Mouse (Mus musculus) midbrain, embryonic 11.5 days (tissue): ENCODE measurements around the gene Cfap300. TPM values are rescaled to one million over a fixed set of nuclear protein-coding genes. Genes with fewer than 3 reads are reported as not detected.

ENCODE experiments used
- ATAC-seq: fragments of 200-750 bp; cut with Nextera tagmentation; 2 replicates; pipeline ENCODE4 v1.8.0; 2017; ENCODE audit warnings: moderate TSS enrichment, moderate library complexity; ENCODE audit not compliant: low FRiP score
- DNase-seq: peaks from one replicate; pipeline ENCODE4 v3.0.0; 2015; ENCODE audit warnings: low spot score; ENCODE audit errors: missing footprints
- H3K27ac ChIP-seq: fragments of 300-500 bp; sonication (generic); 2 replicates; pipeline ENCODE4 v1.5.1; 2014; ENCODE audit warnings: low read depth, low read length
- H3K27me3 ChIP-seq: fragments of 300-500 bp; sonication (generic); 2 replicates; pipeline ENCODE4 v1.6.1; 2014; ENCODE audit warnings: mild to moderate bottlenecking, low read length, moderate library complexity, mixed read lengths; ENCODE audit not compliant: control insufficient read depth, insufficient read depth
- H3K36me3 ChIP-seq: fragments of 300-500 bp; sonication (generic); 2 replicates; pipeline ENCODE4 v1.6.1; 2014; ENCODE audit warnings: mild to moderate bottlenecking, low read length, moderate library complexity, mixed read lengths; ENCODE audit not compliant: control insufficient read depth, insufficient read depth
- H3K4me1 ChIP-seq: fragments of 300-500 bp; sonication (generic); 2 replicates; pipeline ENCODE4 v1.6.1; 2014; ENCODE audit warnings: low read length; ENCODE audit not compliant: control insufficient read depth, insufficient read depth
- H3K4me2 ChIP-seq: fragments of 300-500 bp; sonication (generic); 2 replicates; pipeline ENCODE4 v1.6.1; 2014; ENCODE audit warnings: mild to moderate bottlenecking, moderate library complexity
- H3K4me3 ChIP-seq: fragments of 300-500 bp; sonication (generic); 2 replicates; pipeline ENCODE4 v1.5.1; 2014; ENCODE audit warnings: low read depth, low read length
- H3K9ac ChIP-seq: fragments of 300-500 bp; sonication (generic); 2 replicates; pipeline ENCODE4 v1.6.1; 2014; ENCODE audit warnings: low read length
- H3K9me3 ChIP-seq: fragments of 300-500 bp; sonication (generic); 2 replicates; pipeline ENCODE4 v1.6.1; 2016; ENCODE audit warnings: low read length; ENCODE audit not compliant: control insufficient read depth
- WGBS: fragments of 180-500 bp; shearing (Covaris S2); extraction: QIAGEN DNeasy Blood & Tissue Kit; methylation state at CpG from one replicate; pipeline ENCODE4 v1.1.7; 2014; 5-methylcytosine and 5-hydroxymethylcytosine counted together
- polyA plus RNA-seq: library from polyadenylated mRNA; unstranded; fragments of >200 nt; fragmentation: Nextera tagmentation; extraction: Ambion mirVana; gene quantifications from 2 replicates; pipeline ENCODE4 v1.2.1, GENCODE M21; 2014

The Cfap300 gene
- polyA plus RNA-seq: 20.6 and 20.7 TPM in 2 replicates

DNA sequence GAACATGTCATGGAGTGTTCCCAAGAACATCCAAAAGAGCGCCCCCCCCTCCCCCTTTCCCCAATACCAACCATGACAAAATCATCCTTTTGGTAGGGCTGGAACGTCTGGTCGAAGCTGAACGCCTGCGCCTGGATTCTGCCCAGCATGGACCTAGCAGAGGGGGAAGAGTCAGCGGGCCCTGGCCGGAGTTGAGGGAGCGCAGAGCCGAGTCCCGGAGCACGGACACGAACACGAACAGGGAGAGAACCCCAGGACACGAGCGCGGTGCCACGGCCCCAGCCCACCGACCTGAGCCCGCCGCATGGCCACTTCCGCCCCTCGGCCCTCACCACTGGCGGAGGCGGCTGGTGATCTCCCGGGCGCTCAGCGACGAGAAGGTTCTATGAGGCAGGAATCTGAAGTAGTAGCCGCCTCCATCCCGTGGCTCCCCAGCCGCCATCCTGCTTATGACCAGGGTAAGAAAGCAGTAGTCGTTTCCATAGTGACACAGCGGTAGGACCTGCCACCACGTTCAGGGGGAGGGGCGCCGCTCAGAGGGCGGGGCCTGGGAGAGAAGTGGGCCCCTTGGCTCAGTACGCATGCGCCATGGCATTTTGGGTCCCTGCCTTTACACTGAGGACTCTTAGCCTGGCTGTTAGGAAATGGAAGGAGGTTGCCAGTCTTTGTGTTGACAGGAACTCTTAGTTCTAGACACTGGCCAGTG lies at the start of gene Cfap300:
Gene Cfap300, minus strand, starts transcription at position 486 of the 706 bp plus-strand sequence.
- Histone ChIP-seq H3K36me3 (no peaks in the 10 kb centered on the region), H3K9ac (peak within 1 kb of the TSS; percentile 75), H3K27ac (peak within 1 kb of the TSS; percentile 58), H3K4me2 (peak within 1 kb of the TSS; percentile 67), H3K4me1 (no peaks in the 10 kb centered on the region), H3K27me3 (no peaks in the 10 kb centered on the region), H3K9me3 (no peaks in the 10 kb centered on the region), H3K4me3 (peak within 1 kb of the TSS; percentile 66)
- ATAC-seq (peak; percentile 99), DNase-seq (peak; percentile 100)
- WGBS: 0% methylated on average over 38 of the region's 39 CpGs

DNA sequence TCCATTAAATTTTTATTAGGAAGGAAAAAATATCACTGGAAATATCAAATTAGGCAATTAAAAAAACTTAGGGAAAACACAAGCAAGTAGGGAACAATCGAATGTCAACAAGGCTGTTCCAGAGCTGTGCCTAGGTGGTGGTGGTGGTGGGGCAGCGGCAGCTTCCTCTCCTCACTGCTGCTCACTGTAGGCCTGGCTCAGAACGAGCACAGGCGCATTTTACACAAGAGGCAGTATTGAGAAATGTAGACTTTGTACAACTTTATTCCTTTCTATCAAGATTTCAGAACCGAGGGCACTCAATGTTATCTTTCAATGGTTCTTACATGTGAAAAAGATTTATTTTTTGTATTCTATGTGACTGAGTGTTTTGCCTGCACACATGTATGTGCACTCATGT lies 36.3 kb upstream of the Cfap300 start:
- Histone ChIP-seq H3K27me3 (no peaks in the 10 kb centered on the region), H3K4me2 (no peak overlapping the region), H3K4me3 (no peak overlapping the region), H3K9ac (no peak overlapping the region), H3K36me3 (no peaks in the 10 kb centered on the region), H3K9me3 (no peaks in the 10 kb centered on the region), H3K27ac (no peak overlapping the region), H3K4me1 (no peaks in the 10 kb centered on the region)
- ATAC-seq (no peak), DNase-seq (no peak)
- 93% methylated on average over 5 of the region's 5 CpGs for WGBS

DNA sequence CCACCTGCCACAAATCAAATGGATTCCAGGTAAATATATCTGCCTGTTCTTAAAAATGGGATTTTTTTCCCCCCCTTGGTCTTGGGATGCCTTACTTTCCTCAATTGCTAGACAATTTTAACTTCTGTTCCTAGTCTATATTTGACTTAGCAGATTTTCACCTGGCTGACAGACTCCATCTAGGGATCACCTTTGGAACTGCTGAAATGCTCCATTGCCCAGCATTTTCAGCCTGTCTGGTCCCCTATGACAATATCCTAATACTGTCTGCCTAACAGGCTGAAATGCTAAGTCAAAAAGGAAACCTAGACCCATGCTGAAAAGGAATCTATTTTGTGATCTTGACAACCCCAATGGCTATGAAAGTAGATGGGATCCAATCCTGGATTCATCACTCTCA lies 31.7 kb upstream of the Cfap300 start:
- Histone ChIP-seq H3K27me3 (no peaks in the 10 kb centered on the region), H3K4me3 (no peak overlapping the region), H3K4me2 (no peak overlapping the region), H3K4me1 (no peaks in the 10 kb centered on the region), H3K36me3 (no peaks in the 10 kb centered on the region), H3K9me3 (no peaks in the 10 kb centered on the region), H3K27ac (no peak overlapping the region), H3K9ac (no peak overlapping the region)
- DNase-seq (no peak), ATAC-seq (no peak)

DNA sequence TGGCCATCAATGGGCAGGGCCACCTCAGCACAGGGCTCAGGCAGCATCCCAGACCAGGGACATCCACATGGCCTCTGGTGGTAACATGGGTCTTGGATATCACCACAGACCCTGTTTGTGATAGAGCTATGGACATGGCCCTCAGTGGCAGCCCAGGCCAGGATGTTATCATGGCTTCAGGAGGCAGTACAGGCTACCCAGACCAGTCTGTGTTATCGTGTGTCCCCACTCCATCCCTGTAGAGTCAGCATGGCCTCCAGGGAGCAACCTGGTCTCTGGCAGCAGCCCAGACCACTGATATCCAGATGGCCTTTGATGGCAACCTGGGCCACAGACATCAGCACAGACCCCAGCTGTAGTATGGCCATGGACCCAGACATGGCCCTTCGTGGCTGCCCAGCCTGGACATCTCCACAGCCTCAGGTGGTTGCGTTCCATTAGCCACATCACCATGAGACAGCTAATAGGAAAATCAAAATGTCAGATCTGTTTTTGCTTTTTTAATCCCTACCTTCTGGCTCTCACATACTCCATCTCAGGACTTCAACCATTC lies 30.7 kb upstream of the Cfap300 start:
- ATAC-seq: no peak

GRCm38 (mm10) chr9:8059636-8060035 lies 17.0 kb upstream of the Cfap300 start:
- H3K9ac ChIP-seq: no peak overlapping the region
- no peaks in the 10 kb centered on the region for H3K27me3 ChIP-seq
- H3K4me1 ChIP-seq: no peaks in the 10 kb centered on the region
- 86% methylated on average over 3 of the region's 3 CpGs for WGBS
- no peak overlapping the region for H3K4me3 ChIP-seq
- no peaks in the 10 kb centered on the region for H3K9me3 ChIP-seq
- no peak for DNase-seq
- H3K4me2 ChIP-seq: no peak overlapping the region
- no peak overlapping the region for H3K27ac ChIP-seq
- no peak for ATAC-seq
- H3K36me3 ChIP-seq: no peaks in the 10 kb centered on the region

More for the DNA sequence above, 30.7 kb upstream of the Cfap300 start:
- Histone ChIP-seq H3K4me3 (no peak overlapping the region), H3K9ac (no peak overlapping the region), H3K36me3 (no peaks in the 10 kb centered on the region), H3K9me3 (no peaks in the 10 kb centered on the region), H3K4me2 (no peak overlapping the region), H3K27ac (no peak overlapping the region), H3K4me1 (no peaks in the 10 kb centered on the region), H3K27me3 (no peaks in the 10 kb centered on the region)
- 94% methylated on average over 3 of the region's 3 CpGs for WGBS
- DNase-seq: no peak

DNA sequence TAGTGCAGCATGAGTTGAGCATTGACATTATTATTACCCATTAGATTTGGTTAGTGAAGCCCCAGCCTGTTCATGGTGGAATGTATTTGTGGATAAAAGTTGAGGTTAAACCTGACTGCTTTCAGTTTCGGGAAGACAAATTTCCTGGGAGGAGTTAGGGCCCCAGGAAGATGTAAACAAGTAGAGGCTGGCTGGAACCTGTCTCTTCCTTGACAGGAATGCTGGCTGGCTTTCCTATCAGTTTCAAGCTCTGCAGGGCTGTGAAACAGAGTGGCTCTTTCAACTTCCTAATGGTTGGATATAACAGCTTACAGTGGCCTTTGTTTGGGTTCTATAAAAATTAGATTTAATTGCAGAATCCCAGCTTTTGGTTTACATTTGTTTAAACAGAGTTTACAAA lies 12.2 kb upstream of the Cfap300 start:
- DNase-seq (no peak), ATAC-seq (no peak)
- H3K27ac ChIP-seq: no peak overlapping the region
- no peaks in the 10 kb centered on the region for H3K27me3 ChIP-seq
- no peak overlapping the region for H3K4me3 ChIP-seq
- no peak overlapping the region for H3K9ac ChIP-seq
- H3K4me1 ChIP-seq: no peaks in the 10 kb centered on the region
- no peaks in the 10 kb centered on the region for H3K9me3 ChIP-seq
- WGBS: 71% methylated on average over 1 of the region's 1 CpGs
- H3K4me2 ChIP-seq: no peak overlapping the region
- H3K36me3 ChIP-seq: no peaks in the 10 kb centered on the region

GRCm38 (mm10) chr9:8043044-8043387 lies 393 bp upstream of the Cfap300 start:
- Histone ChIP-seq H3K4me1 (no peaks in the 10 kb centered on the region), H3K36me3 (no peaks in the 10 kb centered on the region), H3K9ac (peak overlapping the region; percentile 75; the same call in 1 of the 2 replicates), H3K9me3 (no peaks in the 10 kb centered on the region), H3K4me3 (no peak overlapping the region), H3K27me3 (no peaks in the 10 kb centered on the region), H3K27ac (no peak overlapping the region), H3K4me2 (peak overlapping the region; percentile 67)
- WGBS: 18% methylated on average over 5 of the region's 5 CpGs
- ATAC-seq (peak; percentile 55), DNase-seq (no peak)

DNA sequence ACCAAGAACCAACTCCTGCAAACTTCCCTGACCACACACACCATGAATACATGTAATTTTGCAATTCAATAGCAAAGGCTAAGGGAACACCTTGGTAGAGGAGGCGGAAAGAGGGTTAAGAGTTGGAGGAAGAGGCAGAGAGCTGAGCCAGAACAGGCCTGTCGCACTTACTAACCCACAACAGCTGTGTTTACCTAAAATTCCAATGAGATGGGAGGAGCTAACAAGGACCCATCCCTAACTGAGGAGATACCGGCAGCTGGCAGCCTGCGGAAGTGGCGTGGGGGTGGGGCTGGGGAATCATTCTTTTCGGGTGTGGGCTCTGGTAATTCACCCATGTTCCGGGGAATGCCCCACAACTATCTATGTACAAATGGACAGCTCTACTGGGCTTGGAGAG lies 7.1 kb downstream of the Cfap300 start:
- ATAC-seq (peak; percentile 41; the same call in 1 of the 2 replicates), DNase-seq (no peak)
- Histone ChIP-seq H3K27ac (no peak overlapping the region), H3K27me3 (no peaks in the 10 kb centered on the region), H3K4me3 (no peak overlapping the region), H3K9ac (no peak overlapping the region), H3K4me1 (no peaks in the 10 kb centered on the region), H3K4me2 (no peak overlapping the region), H3K9me3 (no peaks in the 10 kb centered on the region), H3K36me3 (no peaks in the 10 kb centered on the region)
- 38% methylated on average over 7 of the region's 7 CpGs for WGBS

DNA sequence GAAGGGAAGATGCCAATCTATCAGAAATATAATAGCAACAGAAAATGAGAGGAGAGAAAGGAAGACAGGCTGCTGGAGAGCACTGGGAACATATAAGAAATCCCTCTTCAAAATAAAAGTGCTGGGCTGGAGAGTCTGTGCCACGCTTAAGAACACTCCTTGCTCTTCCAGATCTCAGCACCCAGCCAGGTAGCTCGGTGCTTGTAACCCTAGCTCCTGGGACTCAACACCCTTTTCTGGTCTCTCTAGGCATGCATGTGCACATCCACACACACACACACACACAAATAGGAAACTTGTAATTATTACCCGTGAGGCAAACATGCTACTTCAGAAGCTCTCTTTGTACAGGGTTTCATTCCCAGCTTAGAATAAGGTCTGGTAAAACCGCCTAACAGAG lies 7.5 kb downstream of the Cfap300 start:
- Histone ChIP-seq H3K9ac (no peak overlapping the region), H3K4me2 (no peak overlapping the region), H3K27me3 (no peaks in the 10 kb centered on the region), H3K4me1 (no peaks in the 10 kb centered on the region), H3K9me3 (no peaks in the 10 kb centered on the region), H3K4me3 (no peak overlapping the region), H3K27ac (no peak overlapping the region), H3K36me3 (no peaks in the 10 kb centered on the region)
- no peak for DNase-seq
- ATAC-seq: no peak
- 55% methylated on average over 4 of the region's 4 CpGs for WGBS
